Mouse (Mus musculus) hindbrain, embryonic 16.5 days (tissue): ENCODE measurements at regions not wholly inside any gene's neighbourhood (a gene's known extent, or its start where the extent isn't known, plus 50 kb on each side); places are given as distances from the start of the nearest gene placed in this dataset.

ENCODE experiments used
- ATAC-seq: fragments of 200-750 bp; cut with Nextera tagmentation; 2 replicates; pipeline ENCODE4 v1.8.0; 2017; ENCODE audit warnings: moderate TSS enrichment, moderate library complexity
- H3K27ac ChIP-seq: fragments of 300-500 bp; sonication (generic); 2 replicates; pipeline ENCODE4 v1.5.1; 2014; ENCODE audit warnings: low read depth, mild to moderate bottlenecking, control low read depth, low read length, moderate library complexity
- H3K27me3 ChIP-seq: fragments of 300-500 bp; sonication (generic); replicated peaks from 2 replicates; pipeline ENCODE4 v1.6.1; 2014; ENCODE audit warnings: low read length; ENCODE audit not compliant: control insufficient read depth, insufficient read depth
- H3K36me3 ChIP-seq: fragments of 300-500 bp; sonication (generic); 2 replicates; pipeline ENCODE4 v1.6.1; 2014; ENCODE audit warnings: mild to moderate bottlenecking, low read length, moderate library complexity, mixed read lengths; ENCODE audit not compliant: control insufficient read depth, insufficient read depth
- H3K4me1 ChIP-seq: fragments of 300-500 bp; sonication (generic); 2 replicates; pipeline ENCODE4 v1.6.1; 2014; ENCODE audit warnings: low read depth, low read length; ENCODE audit not compliant: control insufficient read depth, insufficient read depth
- H3K4me2 ChIP-seq: fragments of 300-500 bp; sonication (generic); 2 replicates; pipeline ENCODE4 v1.6.1; 2014; ENCODE audit warnings: mild to moderate bottlenecking, low read length, control low read depth, moderate library complexity
- H3K4me3 ChIP-seq: fragments of 300-500 bp; sonication (generic); 2 replicates; pipeline ENCODE4 v1.5.1; 2014; ENCODE audit warnings: mild to moderate bottlenecking, low read length, control low read depth, moderate library complexity
- H3K9ac ChIP-seq: fragments of 300-500 bp; sonication (generic); 2 replicates; pipeline ENCODE4 v1.6.1; 2014; ENCODE audit warnings: low read depth, mild to moderate bottlenecking, control low read depth, low read length, moderate library complexity
- H3K9me3 ChIP-seq: fragments of 300-500 bp; sonication (generic); 2 replicates; pipeline ENCODE4 v1.6.1; 2014; ENCODE audit warnings: mild to moderate bottlenecking, low read length, moderate library complexity; ENCODE audit not compliant: control insufficient read depth
- WGBS: fragments of 180-500 bp; shearing (Covaris S2); extraction: QIAGEN DNeasy Blood & Tissue Kit; methylation state at CpG from one replicate; pipeline ENCODE4 v1.1.7; 2014; 5-methylcytosine and 5-hydroxymethylcytosine counted together

DNA sequence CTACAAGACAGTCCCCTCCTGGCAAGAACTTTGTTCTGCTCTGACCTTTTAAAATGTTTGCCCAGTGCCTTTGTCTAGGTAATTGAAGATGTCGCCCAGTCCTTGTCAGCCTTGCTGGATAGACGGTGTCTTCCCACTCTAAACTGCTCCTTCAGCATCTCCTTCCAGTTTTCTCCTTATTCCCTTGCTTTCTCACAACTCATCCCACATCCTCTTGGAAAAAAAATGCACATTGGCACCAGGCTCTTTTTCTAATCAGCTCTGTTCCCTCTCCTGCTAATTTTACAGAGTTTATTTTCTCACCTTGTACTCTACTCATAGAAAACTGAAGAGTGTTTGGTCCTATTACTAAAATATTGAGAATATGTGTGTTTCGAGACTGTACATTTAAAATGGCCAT is 466.3 kb downstream of the Lmo4 start:
- Histone ChIP-seq H3K4me1 (no peaks in the 10 kb centered on the region), H3K9me3 (no peaks in the 10 kb centered on the region), H3K4me2 (no peak overlapping the region), H3K4me3 (no peak overlapping the region), H3K27me3 (no peaks in the 10 kb centered on the region), H3K36me3 (no peaks in the 10 kb centered on the region), H3K9ac (no peak overlapping the region), H3K27ac (no peak overlapping the region)
- ATAC-seq = no peak
- 57% methylated on average over 3 of the region's 3 CpGs for WGBS

GRCm38 (mm10) chr3:143737844-143738243 is 467.2 kb downstream of the Lmo4 start:
- no peak overlapping the region for H3K27ac ChIP-seq
- no peaks in the 10 kb centered on the region for H3K27me3 ChIP-seq
- WGBS = 79% methylated on average over 6 of the region's 6 CpGs
- no peak overlapping the region for H3K4me2 ChIP-seq
- no peaks in the 10 kb centered on the region for H3K9me3 ChIP-seq
- no peaks in the 10 kb centered on the region for H3K4me1 ChIP-seq
- no peaks in the 10 kb centered on the region for H3K36me3 ChIP-seq
- H3K9ac ChIP-seq = no peak overlapping the region
- no peak for ATAC-seq
- no peak overlapping the region for H3K4me3 ChIP-seq

DNA sequence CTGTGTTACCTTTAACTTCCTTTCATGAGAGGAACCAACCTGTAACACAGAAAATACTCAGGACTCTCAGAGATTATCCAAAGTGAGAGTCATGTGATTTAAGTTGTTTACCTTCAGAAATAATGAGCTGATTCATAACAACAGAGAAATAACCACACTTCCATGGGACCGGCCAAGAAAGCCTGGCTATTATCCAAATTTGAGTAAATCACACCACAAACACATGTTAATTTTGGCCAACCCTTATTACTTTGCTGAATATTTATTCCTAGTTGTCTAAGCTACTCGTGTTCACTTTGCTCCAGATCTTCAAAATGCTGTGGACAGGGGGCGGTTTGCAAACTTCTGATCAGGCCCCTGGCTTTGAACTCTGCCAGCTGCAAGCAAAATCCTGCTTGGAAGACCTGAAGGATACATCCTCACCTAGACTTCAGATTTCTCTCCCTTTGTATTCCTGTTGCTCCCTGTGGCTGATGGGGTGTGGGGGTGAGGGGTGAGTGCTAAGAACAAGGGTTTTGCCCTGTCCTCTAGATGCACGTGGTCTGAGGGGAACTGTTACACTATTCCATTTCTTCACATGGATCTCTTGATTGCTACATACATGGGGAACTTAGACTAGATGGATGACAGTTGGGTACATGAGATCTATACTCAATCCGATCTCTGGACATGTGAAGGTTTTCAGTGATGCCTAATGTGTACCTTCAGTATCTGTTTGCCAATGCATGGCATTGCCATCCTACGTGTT is 468.2 kb downstream of the Lmo4 start:
- WGBS = 85% methylated on average over 6 of the region's 6 CpGs
- no peak overlapping the region for H3K4me3 ChIP-seq
- no peaks in the 10 kb centered on the region for H3K27me3 ChIP-seq
- ATAC-seq = no peak
- no peak overlapping the region for H3K27ac ChIP-seq
- no peaks in the 10 kb centered on the region for H3K9me3 ChIP-seq
- H3K4me1 ChIP-seq = no peaks in the 10 kb centered on the region
- H3K36me3 ChIP-seq = no peaks in the 10 kb centered on the region
- no peak overlapping the region for H3K4me2 ChIP-seq
- no peak overlapping the region for H3K9ac ChIP-seq

DNA sequence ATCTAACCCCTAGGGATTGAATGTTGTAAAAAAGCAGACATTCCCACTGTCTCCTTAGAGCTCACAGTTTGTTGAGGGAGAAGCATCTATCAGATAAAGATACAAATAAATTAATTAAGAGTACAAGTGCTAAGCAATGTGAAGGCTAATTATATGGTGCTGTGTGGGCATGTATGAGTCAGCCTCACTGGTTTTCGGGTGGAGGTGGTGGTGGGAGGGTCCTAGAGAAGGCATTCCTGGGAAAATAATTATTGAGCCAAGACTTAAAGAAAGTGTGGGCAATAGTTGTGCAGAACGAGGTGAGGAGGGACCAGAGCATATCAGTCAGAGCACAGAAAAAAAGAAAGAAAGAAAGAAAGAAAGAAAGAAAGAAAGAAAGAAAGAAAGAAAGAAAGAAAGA is 470.2 kb downstream of the Lmo4 start:
- Histone ChIP-seq H3K4me3 (no peak overlapping the region), H3K9ac (no peak overlapping the region)
- no peak for ATAC-seq

GRCm38 (mm10) chr3:143732966-143733725 is 471.9 kb downstream of the Lmo4 start:
- Histone ChIP-seq H3K4me1 (no peaks in the 10 kb centered on the region), H3K9ac (no peak overlapping the region), H3K27me3 (no peaks in the 10 kb centered on the region), H3K4me2 (no peak overlapping the region), H3K27ac (no peak overlapping the region), H3K4me3 (no peak overlapping the region), H3K36me3 (no peaks in the 10 kb centered on the region), H3K9me3 (no peaks in the 10 kb centered on the region)
- ATAC-seq = no peak
- WGBS = 85% methylated on average over 8 of the region's 8 CpGs

More for the DNA sequence above, 470.2 kb downstream of the Lmo4 start:
- Histone ChIP-seq H3K27ac (no peak overlapping the region), H3K27me3 (no peaks in the 10 kb centered on the region), H3K36me3 (no peaks in the 10 kb centered on the region), H3K4me2 (no peak overlapping the region), H3K9me3 (no peaks in the 10 kb centered on the region), H3K4me1 (no peaks in the 10 kb centered on the region)
- WGBS = 80% methylated on average over 2 of the region's 2 CpGs

DNA sequence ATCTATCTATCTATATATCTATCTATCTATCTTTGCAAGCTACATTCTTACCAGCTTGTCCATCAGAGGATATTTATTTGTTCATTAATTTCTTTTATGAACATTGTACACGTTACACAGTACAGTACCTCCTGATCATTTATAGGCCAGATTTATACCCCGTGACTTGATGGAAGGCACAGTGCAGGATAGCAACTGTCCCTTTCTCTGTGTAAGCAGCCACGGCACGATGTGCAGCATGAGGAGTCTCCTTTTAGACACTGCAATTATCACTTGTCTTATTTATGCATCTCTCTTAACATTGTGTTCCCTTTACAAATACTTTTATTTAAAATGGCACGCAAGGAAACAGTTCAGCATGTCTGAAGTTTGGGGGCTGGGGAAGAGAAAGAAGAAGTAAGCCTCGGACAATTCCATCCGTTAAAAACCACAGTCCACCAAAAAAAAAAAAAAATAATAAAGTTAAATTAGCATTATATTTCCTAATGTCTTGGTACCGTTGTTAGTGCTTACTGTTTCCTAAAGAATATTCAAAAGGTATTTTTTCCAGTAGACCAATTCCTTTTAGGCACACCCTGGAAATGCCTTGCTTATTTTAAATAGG is 475.4 kb downstream of the Lmo4 start:
- Histone ChIP-seq H3K9me3 (no peaks in the 10 kb centered on the region), H3K4me2 (no peak overlapping the region), H3K4me1 (no peaks in the 10 kb centered on the region), H3K4me3 (no peak overlapping the region), H3K27me3 (no peaks in the 10 kb centered on the region), H3K9ac (no peak overlapping the region), H3K36me3 (no peaks in the 10 kb centered on the region), H3K27ac (no peak overlapping the region)
- 65% methylated on average over 8 of the region's 8 CpGs for WGBS
- ATAC-seq = no peak

DNA sequence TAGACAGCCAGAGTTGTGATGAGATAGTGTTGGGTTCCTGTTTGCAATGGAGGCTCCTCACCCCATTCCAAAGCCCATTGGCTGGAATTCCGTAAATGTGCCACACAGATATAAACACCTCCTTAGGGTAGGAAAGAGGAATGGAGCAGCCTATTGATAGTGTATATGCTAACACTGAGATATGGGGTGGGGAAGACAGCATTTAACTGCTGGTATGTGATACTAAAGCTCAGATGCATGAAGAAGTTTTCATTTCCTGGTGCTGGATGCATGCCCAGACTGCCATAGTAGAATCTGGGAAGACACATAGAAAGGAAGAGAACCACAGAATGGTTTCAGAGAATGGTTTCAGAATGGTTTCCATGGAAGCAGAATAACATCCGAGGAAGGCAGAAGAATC is 482.4 kb downstream of the Lmo4 start:
- WGBS = 70% methylated on average over 2 of the region's 2 CpGs
- H3K27ac ChIP-seq = no peak overlapping the region

DNA sequence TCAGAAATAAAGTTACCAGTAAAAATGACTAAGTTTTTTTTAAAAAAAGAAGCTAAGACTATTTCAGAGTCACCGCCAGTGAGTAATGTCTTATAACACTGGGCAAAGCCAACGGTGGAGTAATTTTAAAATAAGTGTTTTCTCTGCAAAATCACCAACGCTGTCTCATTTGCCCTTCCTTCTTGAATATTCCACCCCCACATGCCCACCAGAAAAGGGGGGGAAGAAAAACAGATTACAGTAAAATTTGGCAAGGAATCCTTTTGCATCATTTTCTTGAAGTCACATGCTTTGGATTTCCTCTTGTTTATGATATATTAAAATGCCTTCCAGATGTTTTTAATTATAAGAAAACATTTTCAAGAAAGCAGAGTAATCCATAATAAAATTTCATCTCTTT is 482.9 kb downstream of the Lmo4 start:
- Histone ChIP-seq H3K4me2 (no peak overlapping the region), H3K4me3 (no peak overlapping the region), H3K27ac (no peak overlapping the region), H3K9me3 (no peaks in the 10 kb centered on the region), H3K36me3 (no peaks in the 10 kb centered on the region), H3K4me1 (no peaks in the 10 kb centered on the region), H3K27me3 (no peaks in the 10 kb centered on the region), H3K9ac (no peak overlapping the region)
- 91% methylated on average over 3 of the region's 3 CpGs for WGBS
- no peak for ATAC-seq

More for the DNA sequence above, 482.4 kb downstream of the Lmo4 start:
- Histone ChIP-seq H3K9ac (no peak overlapping the region), H3K36me3 (no peaks in the 10 kb centered on the region), H3K4me1 (no peaks in the 10 kb centered on the region), H3K4me3 (no peak overlapping the region), H3K9me3 (no peaks in the 10 kb centered on the region), H3K4me2 (no peak overlapping the region), H3K27me3 (no peaks in the 10 kb centered on the region)
- no peak for ATAC-seq

DNA sequence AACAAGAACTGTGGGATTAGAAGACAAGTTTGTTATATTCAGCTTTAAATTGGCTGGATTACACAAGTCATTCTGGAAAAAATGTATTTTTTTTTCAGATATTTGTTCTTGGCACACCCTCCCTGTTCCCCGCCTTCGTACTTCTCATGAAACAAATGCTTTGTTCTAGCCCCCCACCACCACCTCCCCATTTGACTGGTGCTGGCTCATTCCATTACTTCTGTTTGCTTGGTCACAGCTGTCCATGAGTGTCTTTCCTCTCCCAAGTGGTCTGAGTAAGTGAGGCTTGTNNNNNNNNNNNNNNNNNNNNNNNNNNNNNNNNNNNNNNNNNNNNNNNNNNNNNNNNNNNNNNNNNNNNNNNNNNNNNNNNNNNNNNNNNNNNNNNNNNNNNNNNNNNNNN is 491.8 kb downstream of the Lmo4 start:
- no peak overlapping the region for H3K4me3 ChIP-seq
- no peak for ATAC-seq

More for the DNA sequence above, 491.8 kb downstream of the Lmo4 start:
- no peak overlapping the region for H3K9ac ChIP-seq
- H3K9me3 ChIP-seq = peaks cover 5% of the 10 kb centered on the region; the same call in 1 of the 2 replicates
- no peaks in the 10 kb centered on the region for H3K27me3 ChIP-seq
- H3K27ac ChIP-seq = no peak overlapping the region
- 92% methylated on average over 2 of the region's 2 CpGs for WGBS
- no peak overlapping the region for H3K4me2 ChIP-seq
- peaks cover 2% of the 10 kb centered on the region; the same call in 1 of the 2 replicates for H3K4me1 ChIP-seq
- H3K36me3 ChIP-seq = no peaks in the 10 kb centered on the region
